8 mouse cellular contexts compared by ENCODE assay signal in genomic region chr3:101711594-101712171, GRCm38 (mm10).
DNase-seq lines count a peak whose midpoint lies in the region; ATAC-seq and TF ChIP-seq lines count a peak whose summit lies in the region.

No protein-coding gene starts in this region.

- no peak overlapping the region for H3K4me3 ChIP-seq in lung, embryonic 15.5 days
- no peak overlapping the region for H3K4me3 ChIP-seq in lung, adult 2 months (replicated peaks; ENCODE audit: extremely low read depth, low read depth, low read length)
- no peak overlapping the region for H3K4me3 ChIP-seq in hindbrain, embryonic 13.5 days
- H3K4me3 ChIP-seq in stomach, postnatal 0 days (ENCODE audit: low read depth, low read length), result no peak overlapping the region

- TF ChIP-seq CTCF in lung, adult 2 months (IDR thresholded peaks at IDR 0.05; ENCODE audit: insufficient read depth, low read length), result no peak
- TF ChIP-seq CTCF in stomach, postnatal 0 days (IDR thresholded peaks at IDR 0.05; ENCODE audit: low read depth), result no peak

- H3K9me3 ChIP-seq in lung, embryonic 15.5 days, result no peaks in the 10 kb centered on the region
- no peaks in the 10 kb centered on the region for H3K9me3 ChIP-seq in hindbrain, embryonic 13.5 days
- no peaks in the 10 kb centered on the region for H3K9me3 ChIP-seq in stomach, postnatal 0 days (ENCODE audit: control insufficient read depth, low read length)

- 24% methylated on average over 11 of the region's 11 CpGs for WGBS in lung, embryonic 15.5 days
- 44% methylated on average over 11 of the region's 11 CpGs for WGBS in lung, adult 2 months
- WGBS in hindbrain, embryonic 13.5 days, result 20% methylated on average over 11 of the region's 11 CpGs
- WGBS in stomach, postnatal 0 days, result 13% methylated on average over 11 of the region's 11 CpGs

- no peak for DNase-seq in lung, adult 2 months
- DNase-seq in forelimb bud, embryonic 11.5 days (ENCODE audit: low read depth, low spot score), result peak; percentile 72
- DNase-seq in lung, postnatal 14 days, result peak; percentile 20
- peak; percentile 63 for DNase-seq in stomach, postnatal 0 days (ENCODE audit: low spot score)
- DNase-seq in spleen, postnatal 36 days (ENCODE audit: low spot score in 2 of 2), result no peak
- DNase-seq in B cell, adult 2 months, result no peak

- no peak for TF ChIP-seq EP300 in stomach, postnatal 0 days (optimal IDR thresholded peaks at IDR 0.05)

- H3K27ac ChIP-seq in lung, embryonic 15.5 days, result peak overlapping the region; percentile 35; the same call in 1 of the 2 replicates
- peak overlapping the region; percentile 67 for H3K27ac ChIP-seq in hindbrain, embryonic 13.5 days
- peak overlapping the region; percentile 80 for H3K27ac ChIP-seq in stomach, postnatal 0 days (replicated peaks)

- H3K4me2 ChIP-seq in lung, embryonic 15.5 days, result no peak overlapping the region
- no peak overlapping the region for H3K4me2 ChIP-seq in hindbrain, embryonic 13.5 days
- no peak overlapping the region for H3K4me2 ChIP-seq in stomach, postnatal 0 days (replicated peaks; ENCODE audit: low read depth)

- ATAC-seq in lung, embryonic 15.5 days (ENCODE audit: borderline replicate concordance, extremely low read depth, low FRiP score, low TSS enrichment), result peak; percentile 64; the same call in 1 of the 2 replicates
- no peak for ATAC-seq in hindbrain, embryonic 13.5 days (ENCODE audit: low FRiP score)
- peak; percentile 16 for ATAC-seq in stomach, postnatal 0 days (ENCODE audit: low FRiP score, low TSS enrichment)

- no peak for TF ChIP-seq POLR2A in lung, adult 2 months (IDR thresholded peaks at IDR 0.05; ENCODE audit: borderline replicate concordance, extremely low read depth, low read depth, low read length)

- H3K36me3 ChIP-seq in lung, embryonic 15.5 days, result no peaks in the 10 kb centered on the region
- H3K36me3 ChIP-seq in hindbrain, embryonic 13.5 days, result no peaks in the 10 kb centered on the region
- H3K36me3 ChIP-seq in stomach, postnatal 0 days (ENCODE audit: control insufficient read depth, insufficient read depth, low read length), result no peaks in the 10 kb centered on the region

- H3K4me1 ChIP-seq in lung, embryonic 15.5 days, result peaks cover 31% of the 10 kb centered on the region
- H3K4me1 ChIP-seq in lung, adult 2 months (ENCODE audit: control insufficient read depth, insufficient read depth, low read length), result 0 out of 2 replicates have a peak, but pooled peaks cover 3% of the 10 kb centered on the region
- H3K4me1 ChIP-seq in hindbrain, embryonic 13.5 days (replicated peaks), result peaks cover 47% of the 10 kb centered on the region
- peaks cover 12% of the 10 kb centered on the region for H3K4me1 ChIP-seq in stomach, postnatal 0 days (replicated peaks; ENCODE audit: control insufficient read depth, insufficient read depth)

- no peak overlapping the region for H3K9ac ChIP-seq in lung, embryonic 15.5 days
- H3K9ac ChIP-seq in hindbrain, embryonic 13.5 days, result no peak overlapping the region
- H3K9ac ChIP-seq in stomach, postnatal 0 days (ENCODE audit: low read length), result no peak overlapping the region

- H3K27me3 ChIP-seq in lung, embryonic 15.5 days, result no peaks in the 10 kb centered on the region
- peaks cover 5% of the 10 kb centered on the region; the same call in 1 of the 2 replicates for H3K27me3 ChIP-seq in hindbrain, embryonic 13.5 days
- no peaks in the 10 kb centered on the region for H3K27me3 ChIP-seq in stomach, postnatal 0 days (ENCODE audit: control insufficient read depth, insufficient read depth, low read length)

Comparison
In these comparisons a context has a peak if more than half of its experiments do, and no peak if none do; other contexts are left out.
1. DNase-seq: peak in forelimb bud, embryonic 11.5 days (single experiment), lung, postnatal 14 days (single experiment) and stomach, postnatal 0 days (single experiment); none in lung, adult 2 months (single experiment), spleen, postnatal 36 days (0 of 2) and B cell, adult 2 months (0 of 2).
2. Peak in every context shown above with its lines, with median percentiles within 50 percentile points of each other: H3K27ac ChIP-seq.